Mouse (Mus musculus) right cerebral cortex, postnatal 36 days (tissue): ENCODE measurements around the gene 2310061I04Rik.

ENCODE experiments used
- DNase-seq, 2 experiments: peaks; one replicate each; pipeline ENCODE4 v3.0.0; 2022; ENCODE audit warnings: low spot score in 2 of 2, mixed read lengths in 1 of 2

2310061I04Rik gene

GRCm38 (mm10) chr17:35870884-35871696 is 26.1 kb downstream of the 2310061I04Rik start:
- no peak for DNase-seq

GRCm38 (mm10) chr17:35870151-35870883 is 26.9 kb downstream of the 2310061I04Rik start:
- DNase-seq: no peak

GRCm38 (mm10) chr17:35869346-35870067 is 27.7 kb downstream of the 2310061I04Rik start:
- DNase-seq: no peak

- DNase-seq: no peak
Measured at GRCm38 (mm10) chr17:35868961-35869345, 28.3 kb downstream of the 2310061I04Rik start.

- no peak for DNase-seq
Measured at GRCm38 (mm10) chr17:35868165-35868820, 28.9 kb downstream of the 2310061I04Rik start.

- DNase-seq: no peak
Measured at GRCm38 (mm10) chr17:35866911-35867890, 30.0 kb downstream of the 2310061I04Rik start.

GRCm38 (mm10) chr17:35866281-35866831 is 30.9 kb downstream of the 2310061I04Rik start:
- no peak for DNase-seq

- no peak for DNase-seq
Measured at GRCm38 (mm10) chr17:35865481-35866280, 31.6 kb downstream of the 2310061I04Rik start, which contains the start of gene Ppp1r18. TSS of gene Ppp1r18 (plus strand) at chr17:35865593.

- no peak for DNase-seq
Measured at GRCm38 (mm10) chr17:35864832-35865353, 32.3 kb downstream of the 2310061I04Rik start.

GRCm38 (mm10) chr17:35861198-35861857 is 35.9 kb downstream of the 2310061I04Rik start, which contains the start of gene Nrm:
TSS of gene Nrm (plus strand) at chr17:35861318.
- DNase-seq: peak; percentile 85 to 86

- DNase-seq: no peak
Measured at GRCm38 (mm10) chr17:35860831-35861197, 36.4 kb downstream of the 2310061I04Rik start.

- DNase-seq: no peak
Measured at GRCm38 (mm10) chr17:35859835-35860234, 37.4 kb downstream of the 2310061I04Rik start.

- no peak for DNase-seq
Measured at GRCm38 (mm10) chr17:35859371-35859770, 37.9 kb downstream of the 2310061I04Rik start.

GRCm38 (mm10) chr17:35850974-35851373 is 46.3 kb downstream of the 2310061I04Rik start:
- DNase-seq: no peak

GRCm38 (mm10) chr17:35848112-35848511 is 49.1 kb downstream of the 2310061I04Rik start:
- DNase-seq: no peak

GRCm38 (mm10) chr17:35843514-35843913 is 53.7 kb downstream of the 2310061I04Rik start:
- no peak for DNase-seq
